Mouse (Mus musculus): Measurements from ENCODE around the gene F830045P16Rik. TPM values are rescaled to one million over a fixed set of nuclear protein-coding genes. Genes with fewer than 3 reads are reported as not detected.
"Not testable (repeated sequence)": the region's sequence is repeated elsewhere in the genome, so short reads cannot be mapped to it uniquely, and the experiment has no call there.

F830045P16Rik gene
- total RNA-seq, 2 experiments from 2014 or later = 0.20 to 0.35 TPM

- DNase-seq = no peak
Observed at GRCm38 (mm10) chr2:129483150-129483549, 53.3 kb downstream of the F830045P16Rik start.

DNA sequence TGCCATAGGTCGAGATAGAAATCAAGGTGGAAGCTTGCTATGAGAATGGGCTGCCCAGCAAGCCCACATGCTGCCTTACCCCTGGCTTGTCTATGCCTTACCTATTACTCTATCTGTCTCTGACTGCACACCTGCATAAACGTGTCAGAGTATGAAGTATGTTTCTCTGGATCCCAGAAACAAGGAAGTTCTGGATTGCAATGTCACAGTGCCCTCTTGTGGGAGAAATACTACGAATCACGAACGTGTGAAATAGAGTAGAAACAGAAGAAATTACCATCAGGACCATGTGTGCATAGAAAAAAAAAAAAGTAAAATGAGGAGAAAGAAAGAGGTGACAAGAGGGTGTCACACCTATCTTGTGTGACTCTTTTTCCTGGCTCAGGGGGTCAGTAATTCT, 64.5 kb downstream of the F830045P16Rik start:
- no peak for DNase-seq

DNA sequence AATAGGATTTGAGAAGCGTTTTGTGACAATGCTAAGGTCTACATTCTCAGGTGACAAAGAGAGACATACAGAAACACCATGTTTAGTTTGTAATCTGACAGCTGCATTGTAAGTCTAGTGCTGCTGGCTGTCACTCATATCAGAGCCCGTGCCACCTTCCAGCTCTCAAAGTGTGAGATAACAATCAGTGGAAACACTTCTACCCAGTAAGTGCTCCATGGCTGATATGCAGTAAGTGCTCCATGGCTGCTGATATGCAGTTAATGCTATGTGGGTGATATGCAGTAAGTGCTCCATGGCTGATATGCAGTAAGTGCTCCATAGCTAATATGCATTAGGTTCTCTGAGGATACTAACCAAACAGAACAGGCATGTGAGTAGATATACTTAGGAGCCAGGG, 65.6 kb downstream of the F830045P16Rik start:
- DNase-seq = no peak

DNA sequence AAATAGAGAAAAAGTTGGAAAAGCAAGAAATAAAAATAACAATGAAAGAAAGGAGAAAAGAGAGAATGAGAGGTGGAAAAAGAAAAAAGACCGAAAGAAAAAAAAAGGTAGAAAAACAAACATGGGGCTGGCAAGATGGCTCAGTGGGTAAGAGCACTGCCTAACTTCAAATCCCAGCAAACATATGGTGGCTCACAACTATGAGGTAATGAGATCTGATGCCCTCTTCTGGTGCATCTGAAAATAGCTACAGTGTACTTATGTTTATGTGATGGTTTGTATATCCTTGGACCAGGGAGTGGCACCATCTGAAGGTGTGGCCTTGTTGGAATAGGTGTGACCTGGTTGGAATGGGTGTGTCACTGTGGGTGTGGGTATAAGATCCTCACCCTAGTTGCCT, 97.6 kb downstream of the F830045P16Rik start:
- not testable (repeated sequence) for DNase-seq

- no peak for DNase-seq
Observed at GRCm38 (mm10) chr2:129435154-129435553, 101.2 kb downstream of the F830045P16Rik start.

GRCm38 (mm10) chr2:129423741-129424140, 112.7 kb downstream of the F830045P16Rik start:
- DNase-seq = no peak

DNA sequence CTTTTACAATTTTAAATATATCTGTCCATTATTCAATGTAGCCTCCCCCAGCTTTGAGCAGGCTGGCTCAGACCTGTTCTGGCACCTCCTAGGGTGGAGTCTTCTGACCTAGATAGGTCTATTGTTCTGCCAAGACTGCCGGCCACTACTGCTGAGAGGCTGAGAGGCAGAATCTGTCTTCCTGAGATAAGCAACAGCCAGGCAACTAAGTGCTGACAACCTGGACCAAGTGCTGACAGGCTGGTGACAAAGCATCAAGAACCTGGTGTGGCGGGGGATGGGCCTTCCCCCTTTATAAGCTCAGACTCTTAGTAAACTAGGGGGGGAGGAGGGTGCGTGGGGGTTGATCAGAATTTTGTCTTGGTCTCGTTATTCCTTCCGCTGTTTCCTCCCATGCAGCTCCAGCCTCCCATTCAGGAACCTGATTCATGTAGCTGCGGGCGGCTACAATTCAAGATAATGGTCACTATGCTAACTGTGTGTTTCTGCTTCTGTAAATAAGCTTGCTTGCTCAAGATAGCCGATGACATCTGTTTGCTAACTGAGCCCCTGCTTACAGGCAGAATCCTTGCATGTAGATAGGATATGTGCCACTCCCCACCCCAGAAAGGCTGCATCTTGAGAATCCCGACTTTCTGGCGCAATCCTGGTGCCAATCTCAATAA, 115.4 kb downstream of the F830045P16Rik start:
- DNase-seq = no peak

GRCm38 (mm10) chr2:129419361-129419880, 117.0 kb downstream of the F830045P16Rik start:
- DNase-seq = no peak

DNA sequence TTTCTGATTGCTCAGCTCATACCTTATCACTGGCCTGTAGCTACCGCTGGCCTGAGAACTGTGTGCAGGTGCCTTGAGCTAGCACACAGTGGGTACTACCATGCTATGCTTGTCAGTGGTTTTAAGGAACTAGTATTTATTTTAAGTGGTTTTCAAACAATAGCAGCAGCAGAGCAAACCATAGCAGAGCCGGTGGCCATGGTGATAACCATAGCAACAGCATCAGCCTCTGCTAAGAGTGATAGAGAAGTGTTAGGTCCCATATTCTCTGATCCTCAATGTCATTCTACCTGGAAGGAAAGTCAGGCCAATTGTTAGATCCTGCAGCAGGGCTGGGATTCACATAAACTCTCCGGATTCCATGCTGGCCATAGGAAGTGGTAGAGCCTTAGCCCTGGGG, 121.8 kb downstream of the F830045P16Rik start:
- no peak for DNase-seq

- DNase-seq = no peak
Observed at GRCm38 (mm10) chr2:129413488-129413887, 122.9 kb downstream of the F830045P16Rik start.

- no peak for DNase-seq
Observed at GRCm38 (mm10) chr2:129411651-129412050, 124.8 kb downstream of the F830045P16Rik start.

DNA sequence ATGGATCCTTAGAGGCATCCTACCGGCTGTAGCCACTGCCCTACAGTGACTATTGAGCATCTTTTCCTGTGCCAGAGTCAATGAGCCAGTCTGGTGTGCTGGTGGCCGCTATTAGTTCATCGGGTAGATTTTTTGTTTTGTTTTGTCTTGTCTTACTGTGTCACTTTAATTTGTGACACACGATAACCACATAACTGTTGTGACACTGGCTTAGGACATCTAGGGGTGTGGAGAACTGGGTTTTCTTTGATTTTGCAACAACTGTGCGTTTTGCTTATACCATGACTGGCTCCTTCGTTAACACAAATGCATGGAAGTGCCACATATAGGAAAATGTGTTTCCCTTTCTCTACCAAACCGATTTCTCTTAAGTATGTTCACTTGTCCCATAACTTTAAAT, 126.1 kb downstream of the F830045P16Rik start:
- DNase-seq = no peak

GRCm38 (mm10) chr2:129408476-129408875, 127.9 kb downstream of the F830045P16Rik start:
- peak; percentile 76 to 78 for DNase-seq

Other genes with a start within 250 kb of the F830045P16Rik start
- gene Ckap2l, start 239.4 kb downstream of the F830045P16Rik start, total RNA-seq (2021) = under 1 TPM; 0.43 to 0.52 TPM
- gene Il1a, start 226.6 kb downstream of the F830045P16Rik start, total RNA-seq (2021) = under 1 TPM; 0.40 to 0.63 TPM
- gene Il1b, start 165.5 kb downstream of the F830045P16Rik start, total RNA-seq (2021) = not detected
- 100 to 1,000 TPM; 272 to 282 TPM for gene Sirpa, start 56.2 kb upstream of the F830045P16Rik start, total RNA-seq (2021)
- 10 to 100 TPM; 13.1 to 14.2 TPM for gene Pdyn, start 163.2 kb upstream of the F830045P16Rik start, total RNA-seq (2021)